11 mouse cellular contexts compared by ENCODE assay signal in the genomic region with DNA sequence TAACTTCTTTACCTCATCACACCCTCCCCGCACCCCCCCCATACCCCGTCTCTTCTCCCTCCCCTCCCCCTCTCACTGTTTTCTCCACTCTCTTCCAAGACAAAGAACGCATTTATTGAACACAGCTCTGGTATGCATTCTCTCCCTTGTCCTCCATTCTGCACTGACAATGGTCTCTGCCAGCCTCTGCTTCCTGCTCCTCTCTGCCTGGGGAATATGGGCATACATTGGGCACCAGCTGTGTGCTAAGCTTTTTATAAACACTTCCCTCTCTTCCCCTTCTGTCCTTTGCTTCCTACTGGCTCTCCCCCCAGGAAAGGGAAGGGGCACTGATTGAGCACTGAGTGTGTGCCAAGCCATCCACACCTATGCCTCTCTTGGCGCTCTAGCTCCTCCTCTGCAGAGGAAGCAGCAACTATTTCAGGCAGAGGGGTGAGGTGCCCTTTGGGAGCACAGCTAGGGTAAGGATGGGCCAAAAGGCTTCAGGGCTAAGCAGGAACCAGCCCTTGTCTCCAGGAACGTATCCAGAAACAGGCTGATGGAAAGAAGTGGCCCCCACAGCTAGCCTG. TPM values are rescaled to one million over a fixed set of nuclear protein-coding genes. Genes with fewer than 3 reads are reported as not detected.
DNase-seq lines count a peak whose midpoint lies in the region; ATAC-seq lines count a peak whose summit lies in the region.
"Had no signal": no experiment of that assay in that cellular context is flagged by ENCODE, and none has a peak within 500 bp of the region (broad histone marks: within the 10 kb centered on the region; RNA-seq: fewer than 3 reads in every experiment).

No protein-coding gene starts in this region.

- no peaks in the 10 kb centered on the region for H3K36me3 ChIP-seq in forebrain, embryonic 10.5 days (replicated peaks)
- no peaks in the 10 kb centered on the region for H3K36me3 ChIP-seq in forebrain, embryonic 16.5 days (ENCODE audit: control insufficient read depth, insufficient read depth)
- no peaks in the 10 kb centered on the region for H3K36me3 ChIP-seq in lung, embryonic 16.5 days (ENCODE audit: control insufficient read depth, insufficient read depth, low read length)
- H3K36me3 ChIP-seq in hindbrain, embryonic 11.5 days (ENCODE audit: control insufficient read depth, insufficient read depth, low read length): no peaks in the 10 kb centered on the region
- no peaks in the 10 kb centered on the region for H3K36me3 ChIP-seq in neural tube, embryonic 11.5 days (ENCODE audit: control insufficient read depth, insufficient read depth, low read length)
- no peaks in the 10 kb centered on the region for H3K36me3 ChIP-seq in kidney, embryonic 14.5 days (ENCODE audit: control insufficient read depth, insufficient read depth, low read length)

- H3K27ac ChIP-seq in forebrain, embryonic 10.5 days: peak overlapping the region; percentile 62
- no peak overlapping the region for H3K27ac ChIP-seq in forebrain, embryonic 16.5 days (ENCODE audit: low read length)
- no peak overlapping the region for H3K27ac ChIP-seq in lung, embryonic 16.5 days (ENCODE audit: low read length)
- H3K27ac ChIP-seq in hindbrain, embryonic 11.5 days (ENCODE audit: low read depth, low read length): peak overlapping the region; percentile 58; the same call in 1 of the 2 replicates
- H3K27ac ChIP-seq in neural tube, embryonic 11.5 days (ENCODE audit: low read depth, low read length): 0 out of 2 replicates have a peak overlapping the region, but pooled peaks have one; percentile 67
- no peak overlapping the region for H3K27ac ChIP-seq in kidney, embryonic 14.5 days (ENCODE audit: low read depth, low read length)
- H3K27ac ChIP-seq: macrophage had no signal

- no peak for DNase-seq in forebrain, embryonic 10.5 days (ENCODE audit: extremely low spot score, low spot score)
- no peak for DNase-seq in lung, postnatal 10 days
- no peak for DNase-seq in hindbrain, embryonic 11.5 days (ENCODE audit: low spot score)
- DNase-seq in neural tube, embryonic 11.5 days (ENCODE audit: low spot score): no peak
- DNase-seq in adrenal gland, postnatal 36 days: no peak
- DNase-seq: B cell, adult 2 months had no signal

- H3K4me1 ChIP-seq in forebrain, embryonic 10.5 days: peaks cover 42% of the 10 kb centered on the region
- peaks cover 20% of the 10 kb centered on the region for H3K4me1 ChIP-seq in forebrain, embryonic 16.5 days (replicated peaks; ENCODE audit: control insufficient read depth, insufficient read depth, low read length)
- peaks cover 40% of the 10 kb centered on the region for H3K4me1 ChIP-seq in lung, embryonic 16.5 days (replicated peaks; ENCODE audit: control insufficient read depth, insufficient read depth, low read length)
- peaks cover 8% of the 10 kb centered on the region for H3K4me1 ChIP-seq in hindbrain, embryonic 11.5 days (replicated peaks; ENCODE audit: control insufficient read depth, insufficient read depth, low read length)
- H3K4me1 ChIP-seq in neural tube, embryonic 11.5 days (ENCODE audit: control insufficient read depth, insufficient read depth, low read length): peaks cover 13% of the 10 kb centered on the region
- H3K4me1 ChIP-seq in kidney, embryonic 14.5 days (ENCODE audit: control insufficient read depth, insufficient read depth, low read length): no peaks in the 10 kb centered on the region

- H3K9me3 ChIP-seq in forebrain, embryonic 10.5 days: no peaks in the 10 kb centered on the region
- H3K9me3 ChIP-seq in forebrain, embryonic 16.5 days (ENCODE audit: control insufficient read depth, low read length): no peaks in the 10 kb centered on the region
- H3K9me3 ChIP-seq in lung, embryonic 16.5 days (ENCODE audit: control insufficient read depth, low read length): no peaks in the 10 kb centered on the region
- no peaks in the 10 kb centered on the region for H3K9me3 ChIP-seq in hindbrain, embryonic 11.5 days (ENCODE audit: control insufficient read depth, low read length)
- H3K9me3 ChIP-seq in neural tube, embryonic 11.5 days (ENCODE audit: control insufficient read depth, low read length): no peaks in the 10 kb centered on the region
- no peaks in the 10 kb centered on the region for H3K9me3 ChIP-seq in kidney, embryonic 14.5 days (ENCODE audit: control insufficient read depth, low read length)

- no peak overlapping the region for H3K4me2 ChIP-seq in forebrain, embryonic 16.5 days (ENCODE audit: low read length)
- H3K4me2 ChIP-seq in lung, embryonic 16.5 days (ENCODE audit: low read depth, low read length): no peak overlapping the region
- H3K4me2 ChIP-seq in hindbrain, embryonic 11.5 days (replicated peaks; ENCODE audit: low read depth, low read length): no peak overlapping the region
- no peak overlapping the region for H3K4me2 ChIP-seq in neural tube, embryonic 11.5 days (ENCODE audit: low read depth)
- H3K4me2 ChIP-seq in kidney, embryonic 14.5 days (replicated peaks; ENCODE audit: low read depth, low read length): no peak overlapping the region

- H3K9ac ChIP-seq in forebrain, embryonic 16.5 days (replicated peaks; ENCODE audit: low read depth, low read length): no peak overlapping the region
- 0 out of 2 replicates have a peak overlapping the region, but pooled peaks have one; percentile 28 for H3K9ac ChIP-seq in lung, embryonic 16.5 days (ENCODE audit: low read length)
- H3K9ac ChIP-seq in hindbrain, embryonic 11.5 days (ENCODE audit: low read depth, low read length): no peak overlapping the region
- no peak overlapping the region for H3K9ac ChIP-seq in neural tube, embryonic 11.5 days (ENCODE audit: low read length)
- H3K9ac ChIP-seq in kidney, embryonic 14.5 days (ENCODE audit: low read depth, low read length): no peak overlapping the region

- H3K27me3 ChIP-seq in forebrain, embryonic 10.5 days (ENCODE audit: poor library complexity, severe bottlenecking): peaks cover 72% of the 10 kb centered on the region
- peaks cover 6% of the 10 kb centered on the region; the same call in 1 of the 2 replicates for H3K27me3 ChIP-seq in forebrain, embryonic 16.5 days (replicated peaks; ENCODE audit: control insufficient read depth, insufficient read depth, low read length)
- H3K27me3 ChIP-seq in lung, embryonic 16.5 days (ENCODE audit: control insufficient read depth, insufficient read depth, low read depth, low read length): peaks cover 6% of the 10 kb centered on the region; the same call in 1 of the 2 replicates
- H3K27me3 ChIP-seq in hindbrain, embryonic 11.5 days (ENCODE audit: control insufficient read depth, insufficient read depth, low read length): no peaks in the 10 kb centered on the region; the same call in 1 of the 2 replicates
- 0 out of 2 replicates have a peak, but pooled peaks cover 2% of the 10 kb centered on the region for H3K27me3 ChIP-seq in neural tube, embryonic 11.5 days (ENCODE audit: control insufficient read depth, insufficient read depth, low read length)
- H3K27me3 ChIP-seq in kidney, embryonic 14.5 days (ENCODE audit: control insufficient read depth, insufficient read depth, low read length): peaks cover 18% of the 10 kb centered on the region

- ATAC-seq in forebrain, embryonic 16.5 days: no peak
- ATAC-seq in lung, embryonic 16.5 days (ENCODE audit: low read depth): no peak
- peak; percentile 18; the same call in 1 of the 2 replicates for ATAC-seq in hindbrain, embryonic 11.5 days (ENCODE audit: low FRiP score)
- no peak for ATAC-seq in neural tube, embryonic 11.5 days (ENCODE audit: insufficient read depth, low FRiP score, low TSS enrichment)
- ATAC-seq in kidney, embryonic 14.5 days (ENCODE audit: low FRiP score, low TSS enrichment): no peak

- no peak overlapping the region for H3K4me3 ChIP-seq in forebrain, embryonic 10.5 days
- no peak overlapping the region for H3K4me3 ChIP-seq in forebrain, embryonic 16.5 days (replicated peaks; ENCODE audit: low read length)
- H3K4me3 ChIP-seq in lung, embryonic 16.5 days (ENCODE audit: low read length): no peak overlapping the region
- no peak overlapping the region for H3K4me3 ChIP-seq in hindbrain, embryonic 11.5 days (ENCODE audit: low read depth, low read length)
- H3K4me3 ChIP-seq in neural tube, embryonic 11.5 days (ENCODE audit: low read depth, low read length): no peak overlapping the region
- H3K4me3 ChIP-seq in kidney, embryonic 14.5 days (ENCODE audit: low read length): no peak overlapping the region

- WGBS in forebrain, embryonic 10.5 days: 36% methylated on average over 5 of the region's 5 CpGs
- 32% methylated on average over 5 of the region's 5 CpGs for WGBS in forebrain, embryonic 16.5 days
- 26% methylated on average over 5 of the region's 5 CpGs for WGBS in lung, embryonic 16.5 days
- WGBS in hindbrain, embryonic 11.5 days: 26% methylated on average over 5 of the region's 5 CpGs
- 38% methylated on average over 5 of the region's 5 CpGs for WGBS in neural tube, embryonic 11.5 days
- WGBS in kidney, embryonic 14.5 days: 33% methylated on average over 5 of the region's 5 CpGs

RNA-seq across cellular contexts. Expression of gene Josd2, which starts 7.3 kb away (rescaled TPM):
- 74.9 and 78.5 TPM in 2 replicates for polyA plus RNA-seq in forebrain, embryonic 10.5 days (2016; fragmentation: Nextera tagmentation; extraction: Ambion mirVana)
- polyA plus RNA-seq in forebrain, embryonic 16.5 days (2015; fragmentation: Nextera tagmentation; extraction: Ambion mirVana): 51.4 and 61.8 TPM in 2 replicates
- polyA plus RNA-seq in lung, embryonic 16.5 days (2015; fragmentation: Nextera tagmentation; extraction: Ambion mirVana): 115 and 116 TPM in 2 replicates
- 57.3 and 59.1 TPM in 2 replicates for polyA plus RNA-seq in hindbrain, embryonic 11.5 days (2014; fragmentation: Nextera tagmentation; extraction: Ambion mirVana)
- polyA plus RNA-seq in neural tube, embryonic 11.5 days (2014; fragmentation: Nextera tagmentation; extraction: Ambion mirVana): 60.0 and 66.2 TPM in 2 replicates
- polyA plus RNA-seq in kidney, embryonic 14.5 days (2014; fragmentation: Nextera tagmentation; extraction: Ambion mirVana): 64.9 and 78.9 TPM in 2 replicates
- 10 to 100 TPM; 53.9 to 61.0 TPM for total RNA-seq in adrenal gland, postnatal 36 days (2021)

RNA-seq across cellular contexts. Expression of gene Aspdh, which starts 9.9 kb away (rescaled TPM):
- polyA plus RNA-seq in forebrain, embryonic 10.5 days (2016; fragmentation: Nextera tagmentation; extraction: Ambion mirVana): 1.3 and 1.5 TPM in 2 replicates
- 2.6 and 3.7 TPM in 2 replicates for polyA plus RNA-seq in forebrain, embryonic 16.5 days (2015; fragmentation: Nextera tagmentation; extraction: Ambion mirVana)
- 0.62 and 1.3 TPM in 2 replicates for polyA plus RNA-seq in lung, embryonic 16.5 days (2015; fragmentation: Nextera tagmentation; extraction: Ambion mirVana)
- 1.2 and 2.1 TPM in 2 replicates for polyA plus RNA-seq in hindbrain, embryonic 11.5 days (2014; fragmentation: Nextera tagmentation; extraction: Ambion mirVana)
- 1.2 and 1.6 TPM in 2 replicates for polyA plus RNA-seq in neural tube, embryonic 11.5 days (2014; fragmentation: Nextera tagmentation; extraction: Ambion mirVana)
- 0.88 and 1.6 TPM in 2 replicates for polyA plus RNA-seq in kidney, embryonic 14.5 days (2014; fragmentation: Nextera tagmentation; extraction: Ambion mirVana)
- under 1 TPM in 1 of 2 experiments, not detected in 1; 0.63 TPM for total RNA-seq in adrenal gland, postnatal 36 days (2021)
- total RNA-seq: gastrocnemius, postnatal 36 days had no signal
- polyA plus RNA-seq: macrophage had no signal

RNA-seq across cellular contexts. Expression of gene Emc10, which starts 21.2 kb away (rescaled TPM):
- 95.8 and 96.9 TPM in 2 replicates for polyA plus RNA-seq in forebrain, embryonic 10.5 days (2016; fragmentation: Nextera tagmentation; extraction: Ambion mirVana)
- polyA plus RNA-seq in forebrain, embryonic 16.5 days (2015; fragmentation: Nextera tagmentation; extraction: Ambion mirVana): 120 and 127 TPM in 2 replicates
- polyA plus RNA-seq in lung, embryonic 16.5 days (2015; fragmentation: Nextera tagmentation; extraction: Ambion mirVana): 94.0 TPM in 2 replicates
- 90.2 and 97.2 TPM in 2 replicates for polyA plus RNA-seq in hindbrain, embryonic 11.5 days (2014; fragmentation: Nextera tagmentation; extraction: Ambion mirVana)
- polyA plus RNA-seq in neural tube, embryonic 11.5 days (2014; fragmentation: Nextera tagmentation; extraction: Ambion mirVana): 104 and 110 TPM in 2 replicates
- 122 and 138 TPM in 2 replicates for polyA plus RNA-seq in kidney, embryonic 14.5 days (2014; fragmentation: Nextera tagmentation; extraction: Ambion mirVana)
- 10 to 100 TPM; 91.2 to 99.2 TPM for total RNA-seq in adrenal gland, postnatal 36 days (2021)

RNA-seq across cellular contexts. Expression of gene Fam71e1, which starts 21.3 kb away (rescaled TPM):
- polyA plus RNA-seq in forebrain, embryonic 10.5 days (2016; fragmentation: Nextera tagmentation; extraction: Ambion mirVana): 15.1 and 15.8 TPM in 2 replicates
- polyA plus RNA-seq in forebrain, embryonic 16.5 days (2015; fragmentation: Nextera tagmentation; extraction: Ambion mirVana): 22.2 and 28.9 TPM in 2 replicates
- polyA plus RNA-seq in lung, embryonic 16.5 days (2015; fragmentation: Nextera tagmentation; extraction: Ambion mirVana): 9.5 and 9.9 TPM in 2 replicates
- 13.5 and 20.6 TPM in 2 replicates for polyA plus RNA-seq in hindbrain, embryonic 11.5 days (2014; fragmentation: Nextera tagmentation; extraction: Ambion mirVana)
- polyA plus RNA-seq in neural tube, embryonic 11.5 days (2014; fragmentation: Nextera tagmentation; extraction: Ambion mirVana): 12.3 and 13.3 TPM in 2 replicates
- 13.2 and 16.6 TPM in 2 replicates for polyA plus RNA-seq in kidney, embryonic 14.5 days (2014; fragmentation: Nextera tagmentation; extraction: Ambion mirVana)
- 1 to 10 TPM; 8.5 to 9.5 TPM for total RNA-seq in adrenal gland, postnatal 36 days (2021)

RNA-seq across cellular contexts. Expression of gene Lrrc4b, which starts 46.3 kb away (rescaled TPM):
- 1.8 and 2.1 TPM in 2 replicates for polyA plus RNA-seq in forebrain, embryonic 10.5 days (2016; fragmentation: Nextera tagmentation; extraction: Ambion mirVana)
- 10.6 and 12.6 TPM in 2 replicates for polyA plus RNA-seq in forebrain, embryonic 16.5 days (2015; fragmentation: Nextera tagmentation; extraction: Ambion mirVana)
- polyA plus RNA-seq in lung, embryonic 16.5 days (2015; fragmentation: Nextera tagmentation; extraction: Ambion mirVana): 0.36 and 0.57 TPM in 2 replicates
- 9.1 and 11.4 TPM in 2 replicates for polyA plus RNA-seq in hindbrain, embryonic 11.5 days (2014; fragmentation: Nextera tagmentation; extraction: Ambion mirVana)
- 7.4 and 8.0 TPM in 2 replicates for polyA plus RNA-seq in neural tube, embryonic 11.5 days (2014; fragmentation: Nextera tagmentation; extraction: Ambion mirVana)
- 0.50 and 0.70 TPM in 2 replicates for polyA plus RNA-seq in kidney, embryonic 14.5 days (2014; fragmentation: Nextera tagmentation; extraction: Ambion mirVana)
- total RNA-seq in adrenal gland, postnatal 36 days (2021): 1 to 10 TPM; 3.9 to 4.9 TPM
- polyA plus RNA-seq: macrophage had no signal

Comparison
In these comparisons a context has a peak if more than half of its experiments do, and no peak if none do; other contexts are left out.
1. H3K27ac ChIP-seq: peak in forebrain, embryonic 10.5 days (single experiment), hindbrain, embryonic 11.5 days (single experiment) and neural tube, embryonic 11.5 days (single experiment); none in forebrain, embryonic 16.5 days (single experiment), lung, embryonic 16.5 days (single experiment) and kidney, embryonic 14.5 days (single experiment).